Mouse (Mus musculus) left cerebral cortex, adult 2 months (tissue): ENCODE measurements around the gene Cog5. TPM values are rescaled to one million over a fixed set of nuclear protein-coding genes. Genes with fewer than 3 reads are reported as not detected.
A peak's percentile ranks its signal among the peaks of the same experiment; 100 is the strongest.

Experiments
- DNase-seq, 2 experiments: peaks; one replicate each; pipeline ENCODE4 v3.0.0; 2021 to 2022; ENCODE audit warnings: low spot score in 2 of 2, mixed read lengths in 1 of 2; ENCODE audit errors: extremely low spot score in 1 of 2
- H3K27ac ChIP-seq: fragments of 200-600 bp; 2 replicates; pipeline ENCODE4 v1.8.1; 2022
- H3K4me3 ChIP-seq: fragments of 200-600 bp; 2 replicates; pipeline ENCODE4 v1.8.1; 2022
- CTCF ChIP-seq: fragments of 200-600 bp; IDR thresholded peaks from 2 replicates; pipeline ENCODE4 v1.8.1; 2022; ENCODE audit warnings: antibody characterized with exemption, mild to moderate bottlenecking, moderate library complexity
- intact Hi-C: fragments of 180-260 bp; cut with DNase I; formaldehyde crosslinking; loops from one replicate; pipeline ENCODE4 v1.15.1; 2025
- total RNA-seq, 2 experiments: library from RNA; stranded (reverse); gene quantifications; 2 replicates each; pipeline ENCODE4 v1.2.3; 2021

Cog5 gene
- total RNA-seq, 2 experiments from 2014 or later: 44.4 to 46.8 TPM

DNA sequence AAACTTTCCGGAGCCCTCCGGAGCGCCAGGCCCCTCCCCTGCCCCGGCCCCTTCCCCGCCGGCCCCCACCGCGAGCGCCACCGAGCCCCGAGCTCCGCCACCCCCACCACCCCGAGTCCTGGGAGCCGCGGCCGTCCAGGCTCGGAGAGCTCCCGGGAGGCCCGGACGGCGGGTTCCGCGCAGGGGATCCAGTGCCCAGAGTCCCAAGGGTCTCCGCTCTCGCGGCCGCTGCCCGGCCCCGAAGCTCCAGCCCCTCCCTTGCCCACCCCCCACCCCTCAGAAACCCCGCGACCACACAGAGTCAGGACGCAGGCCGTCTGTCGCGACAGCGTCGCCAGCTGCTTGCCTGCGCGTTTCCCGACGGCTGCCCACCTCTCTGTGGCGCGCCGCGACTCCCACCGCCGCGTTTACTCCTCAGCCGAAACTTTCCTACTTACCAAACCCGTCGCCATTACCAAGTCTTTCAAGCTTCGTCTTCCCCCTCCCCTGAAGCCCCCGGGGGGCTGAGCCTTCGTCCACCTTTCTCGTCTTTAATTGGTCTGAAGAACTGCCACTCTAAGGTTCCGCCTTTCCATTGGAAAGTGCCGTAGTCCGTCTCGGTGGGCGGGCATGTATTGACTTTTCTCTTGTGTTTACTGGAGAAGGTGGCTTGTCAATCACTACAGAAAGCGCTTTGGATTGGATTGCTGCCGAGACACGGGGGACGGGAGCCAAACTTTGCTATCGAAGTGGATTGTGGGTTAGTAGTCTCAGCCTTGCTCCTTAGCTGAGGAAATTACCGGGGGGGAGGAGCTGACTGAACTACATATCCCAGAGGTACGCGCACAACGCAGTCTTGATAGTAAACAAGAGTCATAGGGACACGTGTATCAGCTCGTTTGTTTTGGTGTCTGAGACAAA is 295.3 kb downstream of the Cog5 start, which contains the start of gene Hbp1:
TSS of gene Hbp1 (minus strand) at position 777 of the 900 bp plus-strand sequence.
- intact Hi-C loops: loop anchor here (5.0 kb wide), 1 partner anchor 1087 kb away; no protein-coding TSS in a partner anchor
- peak; percentile 98 for DNase-seq
- H3K27ac ChIP-seq: peak within 1 kb of the TSS; percentile 96
- TF ChIP-seq CTCF: no peak
- H3K4me3 ChIP-seq: peak within 1 kb of the TSS; percentile 84

DNA sequence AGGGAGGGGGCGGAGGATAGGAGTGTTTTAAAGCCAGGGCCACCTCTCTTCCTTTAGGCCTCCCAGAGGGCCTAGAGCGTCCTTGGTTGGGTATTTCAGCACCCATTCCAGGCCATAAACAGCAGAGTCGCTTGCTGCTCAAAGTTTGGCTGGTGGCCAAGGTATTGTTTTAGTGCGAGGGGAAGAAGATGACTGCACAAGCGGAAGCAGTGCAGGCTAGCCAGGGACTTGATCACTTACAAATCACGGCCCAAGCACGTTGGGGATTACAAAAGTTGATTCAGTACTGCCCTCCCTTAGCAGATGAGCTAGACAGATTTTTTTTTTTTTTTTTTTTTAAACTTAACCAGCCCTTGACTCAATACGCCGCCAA is 296.0 kb downstream of the Cog5 start:
- Histone ChIP-seq H3K27ac (peak overlapping the region; percentile 95), H3K4me3 (peak overlapping the region; percentile 54)
- TF ChIP-seq CTCF: no peak; the same call in 1 of the 2 replicates
- no peak for DNase-seq
- intact Hi-C loops: loop anchor here (5.0 kb wide), 1 partner anchor 1087 kb away; no protein-coding TSS in a partner anchor

DNA sequence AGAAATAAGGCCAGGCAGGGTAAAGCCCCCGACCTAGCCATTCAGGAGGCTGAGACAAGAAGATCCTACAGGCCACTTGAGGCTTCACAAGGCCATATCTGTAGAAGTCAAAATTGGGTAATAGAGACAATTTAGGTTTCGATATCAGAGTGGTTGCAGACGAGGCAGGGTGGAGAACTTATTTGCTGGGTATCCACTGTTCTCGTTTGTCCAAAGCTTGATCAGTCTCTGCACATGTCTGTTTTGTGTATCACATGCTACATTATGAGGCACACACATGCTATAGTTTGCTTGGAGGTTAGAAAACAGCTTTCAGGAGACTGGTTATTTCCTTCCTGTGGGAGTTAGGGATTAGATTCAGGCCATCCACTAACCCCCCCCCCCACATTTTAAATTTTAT is 301.2 kb downstream of the Cog5 start:
- no peak for DNase-seq
- Histone ChIP-seq H3K4me3 (no peak overlapping the region), H3K27ac (no peak overlapping the region)
- no peak for TF ChIP-seq CTCF
- intact Hi-C loops: no loop called here

GRCm38 (mm10) chr12:31964074-31964473 is 309.4 kb downstream of the Cog5 start:
- Histone ChIP-seq H3K4me3 (no peak overlapping the region), H3K27ac (no peak overlapping the region)
- intact Hi-C loops: no loop called here
- no peak for DNase-seq
- TF ChIP-seq CTCF: no peak

DNA sequence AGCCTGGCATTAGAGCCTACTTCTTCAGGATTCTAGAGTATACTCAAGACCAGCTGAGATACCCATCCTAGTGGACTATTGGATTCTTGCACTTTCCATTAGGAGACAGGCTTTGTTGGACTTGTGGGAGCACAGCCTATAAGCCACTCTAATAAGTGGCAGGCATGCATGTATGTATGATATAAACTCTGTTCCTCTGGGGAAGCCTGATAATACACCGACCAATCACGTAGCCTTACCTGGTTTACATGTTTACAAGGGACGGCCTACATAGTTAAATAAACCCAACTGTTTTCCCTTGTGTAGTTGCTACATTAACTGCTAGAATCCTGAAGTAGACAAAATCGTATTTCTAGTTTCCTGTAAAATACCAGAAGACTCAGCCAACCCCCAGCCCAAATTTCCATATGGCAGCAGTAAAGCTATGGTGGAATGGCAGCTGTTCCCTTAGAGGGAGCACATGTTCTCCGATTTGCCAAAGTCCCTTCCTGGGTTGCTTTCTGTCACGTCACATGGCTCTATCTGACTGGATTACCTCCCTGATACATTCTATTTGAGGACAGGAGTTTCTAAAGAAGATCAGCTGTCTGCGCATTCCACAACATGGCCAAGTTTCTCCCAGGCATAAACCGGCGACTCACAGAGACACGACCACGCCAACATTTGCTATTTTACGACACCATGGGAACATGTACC is 311.0 kb downstream of the Cog5 start:
- Histone ChIP-seq H3K27ac (no peak overlapping the region), H3K4me3 (no peak overlapping the region)
- intact Hi-C loops: loop anchor here (5.0 kb wide), 3 partner anchors 97 to 932 kb away; partner anchors contain the start of genes Ccdc71l and Prkar2b
- no peak for DNase-seq
- TF ChIP-seq CTCF: no peak

GRCm38 (mm10) chr12:31966405-31966804 is 311.7 kb downstream of the Cog5 start:
- no peak overlapping the region for H3K27ac ChIP-seq

DNA sequence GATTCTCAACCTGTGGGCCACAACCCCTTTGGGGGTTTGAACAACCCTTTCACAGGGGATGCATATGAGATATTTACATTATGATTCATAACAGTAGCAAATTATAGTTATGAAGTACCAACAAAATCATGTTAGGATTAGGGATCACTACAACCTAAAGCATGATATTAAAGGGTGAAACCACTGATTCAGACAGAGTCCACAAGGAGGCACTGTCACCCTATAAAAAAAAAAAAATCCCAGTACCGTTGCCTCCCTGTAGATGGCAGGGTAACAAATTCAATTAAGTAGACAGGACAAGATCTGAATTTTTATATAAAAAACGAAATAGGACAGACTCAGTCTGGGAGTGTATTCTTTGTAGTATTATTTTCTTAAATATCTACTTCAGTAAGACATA is 312.9 kb downstream of the Cog5 start:
- no peak overlapping the region for H3K4me3 ChIP-seq
- H3K27ac ChIP-seq: no peak overlapping the region
- TF ChIP-seq CTCF: peak; percentile 99
- peak in 1 of 2 experiments; percentile 46 for DNase-seq
- intact Hi-C loops: loop anchor here (1.0 to 5.0 kb wide), 5 partner anchors 95 to 930 kb away; partner anchors contain the start of genes Ccdc71l and Prkar2b

More at GRCm38 (mm10) chr12:31966405-31966804, 311.7 kb downstream of the Cog5 start:
- TF ChIP-seq CTCF: no peak
- no peak for DNase-seq
- intact Hi-C loops: loop anchor here (5.0 kb wide), 3 partner anchors 96 to 931 kb away; partner anchors contain the start of genes Ccdc71l and Prkar2b
- H3K4me3 ChIP-seq: no peak overlapping the region

- TF ChIP-seq CTCF: no peak
- no peak overlapping the region for H3K27ac ChIP-seq
- no peak for DNase-seq
- H3K4me3 ChIP-seq: no peak overlapping the region
- intact Hi-C loops: loop anchor here (5.0 kb wide), 3 partner anchors 93 to 928 kb away; partner anchors contain the start of genes Ccdc71l and Prkar2b
Observed at GRCm38 (mm10) chr12:31969111-31969510, 314.4 kb downstream of the Cog5 start.

DNA sequence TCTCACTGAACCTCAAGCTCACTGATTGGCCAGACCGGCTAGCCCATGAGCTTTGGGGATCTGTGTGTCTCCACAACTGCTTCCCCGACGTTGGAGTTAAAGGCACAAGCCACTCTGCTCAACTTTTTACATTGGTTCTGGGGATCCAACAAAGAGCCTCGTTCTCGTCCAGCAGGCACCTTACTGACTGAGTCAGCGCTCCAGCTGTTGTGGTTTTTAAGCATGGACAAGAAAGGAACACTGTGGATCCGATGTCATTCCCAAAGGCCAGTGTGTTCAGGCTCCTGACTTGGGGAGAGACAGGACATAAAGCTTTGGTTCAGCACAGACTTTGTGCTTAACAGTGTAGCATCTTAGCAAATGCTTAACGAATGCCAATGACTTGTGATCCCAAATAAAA is 316.9 kb downstream of the Cog5 start:
- Histone ChIP-seq H3K4me3 (no peak overlapping the region), H3K27ac (no peak overlapping the region)
- DNase-seq: no peak
- TF ChIP-seq CTCF: no peak
- intact Hi-C loops: no loop called here

GRCm38 (mm10) chr12:31973473-31974172 is 319.0 kb downstream of the Cog5 start:
- DNase-seq: peak in 1 of 2 experiments; percentile 32
- no peak for TF ChIP-seq CTCF
- H3K4me3 ChIP-seq: no peak overlapping the region
- no peak overlapping the region for H3K27ac ChIP-seq
- intact Hi-C loops: no loop called here

DNA sequence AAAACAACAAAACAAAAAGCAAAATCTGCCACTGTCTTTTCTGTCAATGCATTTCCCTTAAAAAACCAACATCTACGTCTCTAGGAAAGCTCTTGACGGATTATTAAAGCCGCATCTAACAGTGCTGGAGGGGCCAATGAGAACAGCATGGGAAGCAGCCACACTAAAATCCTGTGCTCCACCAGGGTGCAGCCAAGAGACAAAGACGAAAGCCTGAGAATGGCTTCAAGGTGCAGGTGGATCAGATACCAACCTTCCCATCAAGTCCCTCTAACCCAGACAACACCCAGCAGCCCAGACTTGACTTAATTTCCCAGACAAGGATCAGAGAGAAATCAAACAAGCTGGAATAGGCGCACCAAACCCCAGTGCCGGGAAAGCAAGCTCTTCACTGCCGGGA is 321.9 kb downstream of the Cog5 start:
- TF ChIP-seq CTCF: peak; percentile 49
- intact Hi-C loops: no loop called here
- peak in 1 of 2 experiments; percentile 29 for DNase-seq
- Histone ChIP-seq H3K27ac (no peak overlapping the region), H3K4me3 (no peak overlapping the region)
